Mouse (Mus musculus) E14TG2a.4 (cell line): ENCODE measurements around the gene Gm11595.
"Not testable (repeated sequence)": the region's sequence is repeated elsewhere in the genome, so short reads cannot be mapped to it uniquely, and the experiment has no call there.

Experiments used
- H3K27me3 ChIP-seq: 2 replicates; pipeline ENCODE4 v1.6.1; 2014; ENCODE audit warnings: low read length, control low read depth; ENCODE audit not compliant: insufficient read depth
- H3K36me3 ChIP-seq: 2 replicates; pipeline ENCODE4 v1.6.1; 2014; ENCODE audit warnings: low read length, control low read depth; ENCODE audit not compliant: insufficient read depth
- H3K4me1 ChIP-seq: replicated peaks from 2 replicates; pipeline ENCODE4 v1.6.1; 2014; ENCODE audit warnings: low read depth, low read length, control low read depth
- H3K4me3 ChIP-seq: replicated peaks from 2 replicates; pipeline ENCODE4 v1.5.1; 2014; ENCODE audit warnings: mild to moderate bottlenecking, low read length
- H3K9me3 ChIP-seq: 2 replicates; pipeline ENCODE4 v1.6.1; 2014; ENCODE audit warnings: low read length, control low read depth
- CTCF ChIP-seq: conservative IDR thresholded peaks from 2 replicates; pipeline ENCODE4 v1.5.1; 2014; ENCODE audit warnings: low read length
- NANOG ChIP-seq: IDR thresholded peaks from 2 replicates; pipeline ENCODE4 v1.6.1; 2014; ENCODE audit warnings: borderline replicate concordance, low read length, mixed read lengths
- POU5F1 ChIP-seq: IDR thresholded peaks from 2 replicates; pipeline ENCODE4 v1.6.1; 2014; ENCODE audit warnings: low read length, borderline replicate concordance

Gene Gm11595

GRCm38 (mm10) chr11:99772813-99773212 is at the start of gene Gm11595:
Gm11595 (minus strand) TSS chr11:99772913.
- not testable (repeated sequence) for H3K4me1 ChIP-seq, H3K36me3 ChIP-seq, H3K27me3 ChIP-seq, H3K4me3 ChIP-seq
- peaks cover 26% of the 10 kb centered on the region for H3K9me3 ChIP-seq

DNA sequence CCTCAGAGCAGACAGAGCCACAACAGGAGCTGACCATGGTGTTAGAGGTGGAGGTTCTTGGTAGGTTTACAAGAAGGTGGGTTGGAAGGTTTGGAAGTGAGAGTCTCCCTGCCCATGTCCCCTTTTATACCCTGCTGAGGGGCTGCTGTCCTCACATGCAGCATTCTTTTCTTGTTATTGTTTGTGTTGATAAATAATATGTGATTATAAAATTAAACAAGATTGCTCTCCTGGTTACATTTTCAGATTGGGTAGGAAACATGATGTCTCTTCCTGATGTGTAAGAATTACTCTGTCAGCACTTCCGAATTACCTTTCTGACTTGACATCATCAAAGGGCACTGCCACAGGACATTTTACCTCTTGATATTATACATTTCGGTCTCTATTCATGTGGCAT is 42.9 kb upstream of the Gm11595 start, which contains the start of gene Gm11564:
TSS of gene Gm11564 (minus strand) at position 101 of the 400 bp plus-strand sequence.
- not testable (repeated sequence) for H3K4me1 ChIP-seq, H3K9me3 ChIP-seq, H3K27me3 ChIP-seq, H3K36me3 ChIP-seq, H3K4me3 ChIP-seq

DNA sequence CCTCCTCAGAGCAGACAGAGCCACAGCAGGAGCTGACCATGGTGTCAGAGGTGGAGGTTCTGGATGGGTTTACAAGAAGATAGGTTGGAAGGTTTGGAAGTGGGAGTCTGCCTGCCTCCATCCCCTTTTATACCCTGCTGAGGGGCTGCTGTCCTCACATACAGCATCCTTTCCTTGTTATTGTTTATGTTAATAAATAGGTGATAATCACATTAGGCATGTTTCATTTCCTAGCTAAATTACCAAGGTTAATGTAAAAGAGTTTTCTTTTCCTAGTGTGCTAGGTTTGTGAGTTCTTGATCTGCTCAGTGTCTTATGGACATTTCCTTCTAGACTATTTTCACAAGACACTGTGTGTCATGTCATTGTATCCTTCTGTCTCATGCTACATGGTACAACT is 37.1 kb upstream of the Gm11595 start, which contains the start of gene Krtap4-13:
TSS of gene Krtap4-13 (minus strand) at position 101 of the 400 bp plus-strand sequence.
- not testable (repeated sequence) for H3K9me3 ChIP-seq, H3K27me3 ChIP-seq, H3K4me1 ChIP-seq, H3K36me3 ChIP-seq, H3K4me3 ChIP-seq

GRCm38 (mm10) chr11:99804346-99804745 is 31.6 kb upstream of the Gm11595 start, which contains the start of gene Gm11554:
Gm11554 (minus strand) TSS chr11:99804446.
- not testable (repeated sequence) for H3K4me3 ChIP-seq, H3K4me1 ChIP-seq, H3K27me3 ChIP-seq, H3K9me3 ChIP-seq, H3K36me3 ChIP-seq

DNA sequence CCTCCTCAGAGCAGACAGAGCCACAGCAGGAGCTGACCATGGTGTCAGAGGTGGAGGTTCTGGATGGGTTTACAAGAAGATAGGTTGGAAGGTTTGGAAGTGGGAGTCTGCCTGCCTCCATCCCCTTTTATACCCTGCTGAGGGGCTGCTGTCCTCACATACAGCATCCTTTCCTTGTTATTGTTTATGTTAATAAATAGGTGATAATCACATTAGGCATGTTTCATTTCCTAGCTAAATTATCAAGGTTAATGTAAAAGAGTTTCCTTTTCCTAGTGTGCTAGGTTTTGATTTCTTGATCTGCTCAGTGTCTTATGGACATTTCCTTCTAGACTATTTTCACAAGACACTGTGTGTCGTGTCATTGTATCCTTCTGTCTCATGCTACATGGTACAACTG is 26.1 kb upstream of the Gm11595 start, which contains the start of gene Gm11569:
TSS of gene Gm11569 (minus strand) at position 101 of the 400 bp plus-strand sequence.
- not testable (repeated sequence) for H3K9me3 ChIP-seq, H3K27me3 ChIP-seq, H3K4me3 ChIP-seq, H3K36me3 ChIP-seq, H3K4me1 ChIP-seq

GRCm38 (mm10) chr11:99793367-99793766 is 20.7 kb upstream of the Gm11595 start, which contains the start of gene Gm11596:
Gm11596 (minus strand) TSS chr11:99793467.
- no peak for TF ChIP-seq CTCF
- no peaks in the 10 kb centered on the region for H3K4me1 ChIP-seq
- H3K36me3 ChIP-seq = no peaks in the 10 kb centered on the region
- H3K27me3 ChIP-seq = no peaks in the 10 kb centered on the region
- H3K9me3 ChIP-seq = peaks cover 34% of the 10 kb centered on the region
- no peak within 1 kb of the TSS for H3K4me3 ChIP-seq

GRCm38 (mm10) chr11:99784900-99785299 is 12.2 kb upstream of the Gm11595 start, which contains the start of gene Krtap4-9:
Krtap4-9 (plus strand) TSS chr11:99785200.
- not testable (repeated sequence) for H3K4me1 ChIP-seq, H3K4me3 ChIP-seq, H3K36me3 ChIP-seq, H3K27me3 ChIP-seq
- peaks cover 21% of the 10 kb centered on the region for H3K9me3 ChIP-seq

DNA sequence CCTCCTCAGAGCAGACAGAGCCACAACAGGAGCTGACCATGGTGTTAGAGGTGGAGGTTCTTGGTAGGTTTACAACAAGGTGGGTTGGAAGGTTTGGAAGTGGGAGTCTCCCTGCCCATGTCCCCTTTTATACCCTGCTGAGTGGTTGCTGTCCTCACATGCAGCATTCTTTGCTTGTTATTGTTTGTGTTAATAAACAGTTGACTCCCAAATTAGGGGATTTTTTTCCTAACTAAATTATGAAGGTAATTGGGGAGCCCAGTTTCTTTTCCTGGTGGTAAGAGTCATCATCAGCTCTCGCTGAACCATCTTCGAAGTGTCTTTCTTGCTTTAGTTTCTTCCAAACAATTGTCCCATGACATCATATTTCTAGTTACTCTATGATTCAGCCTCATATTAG is 7.9 kb upstream of the Gm11595 start, which contains the start of gene Krtap4-8:
TSS of gene Krtap4-8 (minus strand) at position 101 of the 400 bp plus-strand sequence.
- no peak within 1 kb of the TSS for H3K4me3 ChIP-seq
- no peaks in the 10 kb centered on the region for H3K36me3 ChIP-seq
- H3K4me1 ChIP-seq = no peaks in the 10 kb centered on the region
- TF ChIP-seq CTCF (no peak), POU5F1 (no peak), NANOG (no peak)
- H3K9me3 ChIP-seq = peaks cover 13% of the 10 kb centered on the region
- no peaks in the 10 kb centered on the region for H3K27me3 ChIP-seq

DNA sequence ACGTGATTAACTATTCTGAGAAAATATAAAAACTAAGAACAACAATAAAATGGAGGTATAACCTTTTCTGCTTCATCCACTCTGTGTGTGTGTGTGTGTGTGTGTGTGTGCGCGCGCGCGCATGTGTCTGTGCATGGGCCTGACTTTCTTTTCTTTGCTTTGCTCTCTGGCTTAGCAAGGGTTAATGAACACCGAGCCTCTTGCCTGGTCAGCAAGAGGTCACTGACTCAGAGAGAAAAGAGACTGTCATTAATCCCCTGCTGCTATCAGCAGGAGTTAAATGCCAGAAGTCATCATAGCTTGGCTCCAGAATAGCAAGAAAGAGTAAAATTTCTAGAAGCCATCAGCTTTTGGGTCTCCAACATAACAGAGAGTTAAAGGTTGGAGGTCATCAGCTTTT is 5.7 kb upstream of the Gm11595 start:
- Histone ChIP-seq H3K4me3 (no peak overlapping the region), H3K27me3 (no peaks in the 10 kb centered on the region), H3K36me3 (no peaks in the 10 kb centered on the region), H3K9me3 (peaks cover 20% of the 10 kb centered on the region), H3K4me1 (no peaks in the 10 kb centered on the region)
- TF ChIP-seq NANOG (no peak), CTCF (no peak), POU5F1 (no peak)

- Histone ChIP-seq H3K36me3 (no peaks in the 10 kb centered on the region), H3K27me3 (no peaks in the 10 kb centered on the region), H3K4me1 (no peaks in the 10 kb centered on the region), H3K4me3 (no peak overlapping the region), H3K9me3 (peaks cover 18% of the 10 kb centered on the region)
- TF ChIP-seq POU5F1 (no peak), NANOG (no peak), CTCF (no peak)
These were observed 4.3 kb downstream of the Gm11595 start for GRCm38 (mm10) chr11:99768410-99768809.
